Mouse (Mus musculus): ENCODE results near the gene Gm28230.

Gm28230 gene

GRCm38 (mm10) chr2:74724244-74725015, 2.1 kb upstream of the Gm28230 start:
- no peak for DNase-seq (ENCODE audit: low spot score)

- DNase-seq (ENCODE audit: low spot score) = no peak
These were observed 1.4 kb upstream of the Gm28230 start for GRCm38 (mm10) chr2:74725171-74725570.

DNA sequence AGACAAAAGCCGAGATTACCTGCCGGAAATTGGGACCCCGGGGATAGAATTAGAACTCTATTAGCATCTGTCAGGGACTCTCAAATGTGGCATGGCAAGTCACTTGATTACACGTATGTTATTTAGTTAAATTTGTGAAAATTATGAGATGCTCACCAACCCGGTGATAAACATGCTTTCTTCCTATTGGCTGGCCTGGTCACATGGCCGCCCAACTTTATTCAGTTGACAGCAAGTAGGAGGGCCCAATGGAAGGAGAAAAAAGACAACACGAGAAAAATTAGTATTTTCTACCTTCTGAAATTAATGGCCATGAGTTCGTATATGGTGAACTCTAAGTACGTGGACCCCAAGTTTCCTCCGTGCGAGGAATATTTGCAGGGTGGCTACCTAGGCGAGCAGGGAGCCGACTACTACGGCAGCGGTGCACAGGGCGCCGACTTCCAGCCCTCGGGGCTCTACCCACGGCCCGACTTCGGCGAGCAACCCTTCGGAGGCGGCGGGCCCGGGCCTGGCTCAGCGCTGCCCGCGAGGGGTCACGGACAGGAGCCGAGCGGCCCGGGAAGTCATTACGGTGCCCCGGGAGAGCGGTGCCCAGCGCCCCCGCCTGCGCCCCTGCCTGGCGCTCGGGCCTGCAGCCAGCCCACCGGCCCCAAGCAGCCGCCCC, 578 bp downstream of the Gm28230 start:
- DNase-seq (ENCODE audit: low spot score) = no peak

GRCm38 (mm10) chr2:74727640-74728302, 1.2 kb downstream of the Gm28230 start:
- no peak for DNase-seq (ENCODE audit: low spot score)

DNA sequence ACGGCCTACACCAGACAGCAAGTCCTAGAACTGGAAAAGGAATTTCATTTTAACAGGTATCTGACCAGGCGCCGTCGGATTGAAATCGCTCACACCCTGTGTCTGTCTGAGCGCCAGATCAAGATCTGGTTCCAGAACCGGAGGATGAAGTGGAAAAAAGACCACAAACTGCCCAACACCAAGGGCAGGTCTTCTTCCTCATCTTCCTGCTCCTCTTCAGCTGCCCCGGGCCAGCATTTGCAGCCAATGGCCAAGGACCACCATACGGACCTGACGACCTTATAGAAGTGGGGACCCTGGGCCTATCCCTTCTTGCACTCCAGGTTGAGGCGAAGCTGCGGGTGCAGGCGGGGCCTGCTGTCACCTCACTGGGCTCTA, 1.8 kb downstream of the Gm28230 start:
- no peak for DNase-seq (ENCODE audit: low spot score)

DNA sequence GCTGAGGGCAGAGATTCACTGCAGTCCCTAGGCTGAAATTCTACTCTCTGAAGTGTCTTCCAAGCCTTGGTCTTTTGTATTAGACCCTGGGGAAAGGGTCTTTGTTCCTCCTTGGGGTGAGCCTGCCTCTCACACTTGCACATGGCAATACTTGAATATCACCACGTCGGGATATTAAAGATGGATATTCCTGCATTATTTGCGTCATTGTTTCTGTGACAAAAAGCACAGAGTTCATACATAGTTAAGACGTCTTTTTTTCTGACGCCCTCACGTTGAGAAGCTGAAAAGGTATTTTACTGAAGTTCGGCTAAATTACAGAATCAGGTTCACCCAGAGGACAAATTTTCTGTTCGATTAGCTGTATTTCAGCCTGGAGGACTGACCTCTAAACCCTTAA, 3.8 kb downstream of the Gm28230 start:
- DNase-seq (ENCODE audit: low spot score) = no peak

GRCm38 (mm10) chr2:74731055-74731454, 4.5 kb downstream of the Gm28230 start:
- DNase-seq (ENCODE audit: low spot score) = no peak

DNA sequence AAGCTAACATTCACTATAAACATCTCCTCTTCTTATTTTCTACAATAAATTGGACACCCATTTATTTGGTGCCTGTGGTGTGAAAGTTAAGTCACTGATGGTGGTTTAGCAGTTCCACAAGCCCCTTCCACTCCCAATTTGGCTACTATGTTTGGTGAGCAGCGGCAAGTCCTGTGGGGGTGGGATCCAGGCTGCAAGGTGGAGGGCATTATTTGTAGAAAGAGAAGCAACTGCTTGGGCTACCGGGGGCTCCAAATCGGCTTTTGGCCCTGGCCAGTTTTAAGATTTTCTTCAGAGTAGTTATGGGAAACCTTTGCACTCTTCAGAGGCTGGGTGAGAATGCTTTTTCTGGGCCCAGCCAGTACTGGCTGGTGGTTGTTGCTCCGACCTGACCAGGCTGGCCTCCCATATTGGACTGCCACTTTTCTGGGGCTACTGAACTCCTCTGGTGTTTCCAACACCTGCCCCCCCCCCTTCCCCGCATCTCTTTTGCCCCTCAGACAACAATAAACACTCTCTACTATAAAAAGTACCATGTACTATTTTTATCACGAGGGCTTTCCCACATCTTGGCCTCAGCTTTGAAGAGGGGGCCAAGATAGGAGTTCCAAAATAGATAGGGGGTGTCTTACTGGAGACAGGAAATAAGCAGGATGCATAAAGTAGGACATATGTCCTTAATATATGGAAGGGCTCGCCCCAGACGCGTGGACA, 5.4 kb downstream of the Gm28230 start:
- no peak for DNase-seq (ENCODE audit: low spot score)

DNA sequence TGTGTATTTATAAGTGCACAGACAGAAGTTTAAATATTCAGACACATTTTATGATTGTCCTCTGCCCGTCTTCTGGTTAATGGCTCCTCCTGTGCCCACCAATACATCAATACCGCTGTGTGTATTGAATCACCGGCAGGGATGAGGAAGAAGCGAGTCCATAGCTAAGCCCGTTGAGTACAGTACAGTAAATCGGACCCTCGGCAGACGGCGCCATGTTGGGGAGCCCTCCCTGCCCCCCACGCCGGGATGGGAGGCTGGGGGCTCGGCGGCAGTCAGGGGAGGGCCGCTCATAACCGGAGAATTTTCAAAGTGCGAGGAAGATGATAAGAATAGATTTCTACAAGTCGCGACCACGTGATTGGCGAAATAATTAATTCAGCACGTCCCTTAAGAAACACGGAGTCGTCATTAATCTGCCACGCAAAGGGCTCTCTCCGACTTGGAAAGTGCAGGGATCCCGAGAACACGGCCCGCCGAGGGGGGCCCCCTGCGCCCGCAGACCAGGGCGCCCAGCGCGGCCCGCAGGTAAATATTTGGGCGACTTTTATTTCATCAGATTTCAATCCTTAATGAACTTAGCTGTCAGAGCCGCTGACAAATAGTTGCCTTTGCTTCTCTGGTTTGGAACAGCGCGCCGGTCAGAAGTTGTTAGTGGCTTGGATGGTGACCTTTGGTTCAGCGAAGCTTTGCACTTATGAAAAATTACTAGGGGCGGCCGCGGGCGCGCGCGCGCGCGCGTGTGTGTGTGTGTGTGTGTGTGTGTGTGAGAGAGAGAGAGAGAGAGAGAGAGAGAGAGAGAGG, 6.2 kb downstream of the Gm28230 start:
- DNase-seq (ENCODE audit: low spot score) = no peak

GRCm38 (mm10) chr2:74733317-74733661, 6.8 kb downstream of the Gm28230 start:
- DNase-seq (ENCODE audit: low spot score) = no peak

DNA sequence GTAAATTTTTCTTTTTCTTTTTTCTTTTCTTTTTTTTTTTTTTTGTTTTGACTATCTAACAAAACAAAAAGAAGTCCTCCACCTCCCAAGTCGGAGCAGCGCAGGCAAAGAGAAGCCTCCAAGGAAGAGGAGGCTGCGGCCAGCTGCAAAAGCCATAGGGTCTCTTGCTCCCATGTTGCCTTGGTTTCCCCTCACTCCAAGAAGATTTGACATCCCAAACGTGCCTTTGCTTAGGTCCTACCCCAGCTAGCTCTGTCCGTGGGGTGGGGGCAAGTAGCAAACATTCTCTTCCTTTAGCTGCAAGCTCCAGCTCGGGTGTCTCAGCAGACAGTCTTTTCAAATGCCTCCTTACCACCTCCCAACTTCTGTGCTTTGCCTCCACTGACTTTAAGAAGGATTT, 7.2 kb downstream of the Gm28230 start:
- no peak for DNase-seq (ENCODE audit: low spot score)

GRCm38 (mm10) chr2:74734451-74734850, 7.9 kb downstream of the Gm28230 start:
- DNase-seq (ENCODE audit: low spot score) = no peak

DNA sequence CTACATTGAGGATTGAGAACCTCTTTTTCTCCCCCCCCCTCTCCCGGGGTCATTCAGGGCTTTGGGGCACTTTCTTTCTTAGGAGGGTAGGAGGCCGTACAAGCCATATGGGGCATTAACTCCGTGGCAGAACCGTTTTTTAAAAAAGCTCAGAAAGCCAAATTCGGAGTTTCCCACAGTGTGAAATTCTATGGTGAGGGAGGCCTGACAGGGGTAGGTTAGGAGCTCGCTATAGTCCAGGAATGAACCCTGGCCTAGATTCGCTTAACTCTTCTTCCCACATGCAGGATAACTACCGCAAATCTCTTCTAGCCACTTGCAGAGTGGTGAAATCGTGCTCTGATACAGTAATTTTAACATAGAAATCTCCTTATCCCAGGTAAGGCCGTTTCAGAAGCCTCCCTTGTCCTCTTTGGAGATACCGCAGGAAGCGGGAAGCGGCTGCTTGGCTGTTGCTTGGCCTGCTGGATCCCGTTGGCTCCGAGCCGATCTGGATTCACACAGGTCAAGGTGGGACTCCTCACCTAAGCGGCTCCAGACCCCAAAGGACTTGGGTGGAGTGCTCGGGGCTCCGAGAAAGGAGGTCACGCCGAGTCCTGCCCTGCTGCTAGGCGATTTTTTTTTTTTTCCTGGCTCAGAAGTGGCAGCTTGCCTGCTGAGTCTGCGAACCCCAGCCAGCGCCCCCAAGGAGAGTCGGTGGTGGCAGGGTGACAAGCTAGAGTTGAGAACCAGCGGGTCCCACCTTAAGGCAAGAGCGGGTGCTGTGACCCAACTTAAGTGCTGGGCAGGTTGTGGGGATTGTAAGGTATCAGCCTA, 8.7 kb downstream of the Gm28230 start:
- DNase-seq (ENCODE audit: low spot score) = no peak

- DNase-seq (ENCODE audit: low spot score) = no peak
These were observed 9.5 kb downstream of the Gm28230 start for GRCm38 (mm10) chr2:74735851-74736687.

DNA sequence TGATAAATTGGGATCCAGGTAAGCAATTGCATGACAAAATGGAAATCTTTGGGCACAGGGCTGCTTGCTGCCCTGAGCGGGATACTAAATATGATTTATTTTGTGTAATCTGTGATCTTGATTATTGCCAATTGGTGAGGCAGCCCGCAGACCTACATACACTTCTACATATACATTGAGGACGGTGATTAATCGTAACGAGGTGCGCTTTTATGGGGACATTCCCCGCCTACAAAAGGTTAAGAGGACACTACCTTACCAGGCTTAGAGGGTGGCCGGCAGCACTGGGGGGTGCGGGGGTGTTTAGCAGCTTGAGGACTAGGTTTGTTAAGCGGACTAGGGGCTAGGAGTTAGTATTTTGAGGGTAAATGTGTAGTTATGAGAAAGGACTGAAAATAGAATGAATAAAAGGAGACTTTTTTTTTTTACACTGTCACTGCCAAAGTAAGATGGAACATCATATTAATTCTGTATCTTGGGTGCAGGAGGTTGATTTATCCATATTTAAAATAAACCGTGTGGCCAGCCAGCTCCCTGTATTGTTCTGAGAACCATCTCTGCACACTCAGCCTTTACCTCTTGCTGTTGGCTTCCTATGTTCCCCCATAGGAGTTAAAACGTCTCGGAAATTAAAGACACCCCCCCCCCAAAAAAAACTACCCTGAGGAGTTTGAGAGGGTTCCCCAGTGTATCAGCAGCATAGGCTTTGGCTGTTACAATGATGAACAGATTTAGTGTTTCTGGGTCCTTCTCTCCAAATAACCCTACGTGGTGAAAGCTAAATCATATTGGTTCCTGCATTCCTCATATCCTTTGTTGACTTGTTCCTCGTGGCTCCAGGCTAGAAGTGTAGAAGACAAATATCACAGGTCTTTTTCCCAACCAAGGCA, 10.4 kb downstream of the Gm28230 start:
- no peak for DNase-seq (ENCODE audit: low spot score)

DNA sequence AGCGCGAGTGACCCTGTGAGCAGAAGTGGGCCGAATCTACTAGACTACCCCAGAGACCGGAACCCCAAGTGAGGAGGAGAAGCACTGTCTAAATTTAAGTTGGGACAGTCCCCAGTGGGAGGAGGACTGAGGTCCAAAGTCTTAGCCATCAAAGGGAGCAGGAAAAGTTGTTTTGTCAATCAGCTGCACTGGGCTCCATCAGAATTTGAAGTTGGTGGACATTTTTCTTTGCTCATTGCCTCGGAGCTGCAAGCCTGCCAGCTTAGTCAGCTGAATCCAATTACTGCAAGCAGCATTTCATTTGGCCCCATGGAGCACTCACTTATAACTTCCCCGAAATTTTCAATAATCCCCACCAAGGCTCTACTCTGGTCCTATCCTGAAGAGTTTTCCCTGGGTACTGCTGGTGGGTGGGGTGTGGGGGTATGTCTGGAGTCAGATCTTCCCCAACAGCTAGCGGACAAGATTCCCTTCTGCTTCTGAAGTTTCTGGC, 11.1 kb downstream of the Gm28230 start:
- DNase-seq (ENCODE audit: low spot score) = no peak

DNA sequence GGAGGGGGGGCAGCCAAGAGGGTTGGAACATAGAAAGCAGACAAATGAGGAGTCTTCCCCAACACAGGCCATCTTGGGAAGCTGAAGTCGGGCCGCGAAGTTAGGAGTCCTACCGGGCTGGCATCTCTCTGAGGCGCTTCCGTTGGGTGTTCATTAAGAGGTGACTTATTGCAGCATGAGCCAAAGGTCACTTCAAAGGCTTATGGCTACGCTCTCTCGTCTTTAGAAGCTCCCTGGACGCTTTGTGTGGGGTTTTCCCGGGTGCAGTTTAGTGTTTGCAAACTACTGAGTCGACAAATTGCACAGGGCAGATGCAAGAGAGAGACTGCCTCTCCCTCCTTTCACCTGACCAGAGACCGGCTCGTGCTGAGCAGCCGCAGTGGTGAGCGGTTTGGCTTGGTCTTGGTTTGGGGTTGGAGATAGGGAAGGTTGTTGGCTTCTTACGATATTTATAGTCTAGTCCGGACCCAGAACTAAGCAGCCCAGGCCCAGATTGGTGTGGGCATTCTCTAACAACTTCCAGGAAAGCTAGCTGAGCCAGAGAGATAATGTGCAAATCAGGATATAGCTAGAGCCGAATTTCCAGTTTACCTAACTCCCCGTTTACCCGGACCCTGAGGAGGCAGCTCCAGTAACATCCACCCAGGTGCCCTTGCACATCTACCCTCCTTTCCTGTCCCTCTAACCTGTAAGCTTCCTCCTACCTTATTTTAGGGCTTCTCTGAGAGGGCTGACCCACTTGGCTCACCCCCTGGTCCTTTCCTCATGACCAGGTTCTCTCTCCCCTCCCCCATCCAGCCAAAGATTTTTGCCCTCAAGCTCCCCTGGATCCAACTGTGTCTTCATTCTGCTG, 12.3 kb downstream of the Gm28230 start:
- no peak for DNase-seq (ENCODE audit: low spot score)

GRCm38 (mm10) chr2:74739476-74739800, 12.9 kb downstream of the Gm28230 start:
- no peak for DNase-seq (ENCODE audit: low spot score)
